Mouse (Mus musculus) limb, embryonic 11.5 days (tissue): ENCODE data around the gene Fam122c. TPM values are rescaled to one million over a fixed set of nuclear protein-coding genes. Genes with fewer than 3 reads are reported as not detected.

Source experiments
- ATAC-seq: fragments of 200-750 bp; cut with Nextera tagmentation; 2 replicates; pipeline ENCODE4 v1.8.0; 2017; ENCODE audit warnings: low read depth; ENCODE audit not compliant: insufficient number of reproducible peaks, low FRiP score, low TSS enrichment
- DNase-seq: peaks from one replicate; pipeline ENCODE4 v3.0.0-alpha.2; 2015; ENCODE audit warnings: low spot score
- H3K27ac ChIP-seq: fragments of 300-500 bp; sonication (generic); replicated peaks from 2 replicates; pipeline ENCODE4 v1.5.1; 2014; ENCODE audit warnings: low read depth, mild to moderate bottlenecking, low read length
- H3K27me3 ChIP-seq: fragments of 300-500 bp; sonication (generic); 2 replicates; pipeline ENCODE4 v1.6.1; 2014; ENCODE audit warnings: mild to moderate bottlenecking, low read length, mixed read lengths; ENCODE audit not compliant: control insufficient read depth, insufficient read depth
- H3K36me3 ChIP-seq: fragments of 300-500 bp; sonication (generic); 2 replicates; pipeline ENCODE4 v1.6.1; 2014; ENCODE audit warnings: mild to moderate bottlenecking, low read length, moderate library complexity, mixed read lengths; ENCODE audit not compliant: control insufficient read depth, insufficient read depth
- H3K4me1 ChIP-seq: fragments of 300-500 bp; sonication (generic); 2 replicates; pipeline ENCODE4 v1.6.1; 2014; ENCODE audit warnings: low read length, mixed read lengths; ENCODE audit not compliant: control insufficient read depth, insufficient read depth
- H3K4me2 ChIP-seq: fragments of 300-500 bp; sonication (generic); 2 replicates; pipeline ENCODE4 v1.6.1; 2014; ENCODE audit warnings: low read depth, mild to moderate bottlenecking, moderate library complexity; ENCODE audit not compliant: severe bottlenecking
- H3K4me3 ChIP-seq: fragments of 300-500 bp; sonication (generic); 2 replicates; pipeline ENCODE4 v1.5.1; 2014; ENCODE audit warnings: low read depth, low read length
- H3K9ac ChIP-seq: fragments of 300-500 bp; sonication (generic); 2 replicates; pipeline ENCODE4 v1.6.1; 2014; ENCODE audit warnings: mild to moderate bottlenecking, low read length
- H3K9me3 ChIP-seq: fragments of 300-500 bp; sonication (generic); 2 replicates; pipeline ENCODE4 v1.6.1; 2016; ENCODE audit warnings: low read length; ENCODE audit not compliant: control insufficient read depth
- WGBS: fragments of 180-500 bp; shearing (Covaris S2); extraction: QIAGEN DNeasy Blood & Tissue Kit; methylation state at CpG from one replicate; pipeline ENCODE4 v1.1.7; 2014; 5-methylcytosine and 5-hydroxymethylcytosine counted together
- polyA plus RNA-seq: library from polyadenylated mRNA; unstranded; fragments of >200 nt; fragmentation: Nextera tagmentation; extraction: Ambion mirVana; gene quantifications from 2 replicates; pipeline ENCODE4 v1.2.1, GENCODE M21; 2014

Gene Fam122c
- polyA plus RNA-seq, 1 experiment from 2014 or later: not detected

DNA sequence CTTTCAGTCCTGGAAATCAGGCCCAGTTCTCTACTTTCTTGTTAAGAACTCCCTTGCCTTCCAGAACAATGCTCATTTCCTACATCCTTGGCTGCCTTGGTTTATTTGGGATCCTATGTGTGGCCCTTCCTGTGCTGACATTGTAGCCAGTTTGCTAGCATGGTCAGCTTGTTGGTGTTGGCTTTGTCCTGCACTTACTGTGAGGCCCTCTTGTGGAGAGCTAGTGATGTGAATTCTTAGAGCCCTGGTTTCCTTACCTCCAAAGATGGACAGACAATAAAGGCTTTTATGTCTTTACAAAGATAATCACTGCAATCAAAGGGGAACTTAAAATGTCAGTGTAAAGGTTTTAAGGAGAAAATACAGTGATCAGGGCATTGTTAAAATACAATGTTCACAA is 64.1 kb downstream of the Fam122c start:
- Histone ChIP-seq H3K27ac (no peak overlapping the region), H3K4me1 (no peaks in the 10 kb centered on the region), H3K9ac (no peak overlapping the region), H3K9me3 (no peaks in the 10 kb centered on the region), H3K36me3 (no peaks in the 10 kb centered on the region), H3K27me3 (no peaks in the 10 kb centered on the region), H3K4me2 (no peak overlapping the region), H3K4me3 (no peak overlapping the region)
- no peak for ATAC-seq
- DNase-seq: no peak

DNA sequence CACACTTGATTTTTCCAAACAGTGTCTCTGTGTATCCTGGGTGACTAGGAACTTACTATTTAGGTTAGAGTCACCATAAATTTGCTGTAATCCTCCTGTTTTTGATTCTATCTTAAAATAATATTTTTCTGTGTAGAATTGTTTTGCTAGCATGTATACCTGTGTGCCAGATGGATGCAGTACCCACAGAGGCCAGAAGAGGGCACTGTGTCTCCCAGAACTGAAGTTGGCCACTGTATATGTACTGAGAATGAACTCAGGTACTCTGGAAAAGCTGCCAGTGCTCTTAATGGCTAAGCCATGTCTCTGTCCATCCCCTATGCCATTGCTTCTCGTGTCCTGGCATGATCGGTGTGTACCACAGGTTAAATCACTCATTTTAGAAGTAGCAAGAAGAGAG is 68.3 kb downstream of the Fam122c start:
- no peaks in the 10 kb centered on the region for H3K9me3 ChIP-seq
- no peak overlapping the region for H3K9ac ChIP-seq
- ATAC-seq (no peak), DNase-seq (peak; percentile 74)
- H3K36me3 ChIP-seq: no peaks in the 10 kb centered on the region
- no peak overlapping the region for H3K27ac ChIP-seq
- no peak overlapping the region for H3K4me2 ChIP-seq
- WGBS: 62% methylated on average over 2 of the region's 2 CpGs
- no peak overlapping the region for H3K4me3 ChIP-seq
- no peaks in the 10 kb centered on the region for H3K4me1 ChIP-seq
- no peaks in the 10 kb centered on the region for H3K27me3 ChIP-seq

DNA sequence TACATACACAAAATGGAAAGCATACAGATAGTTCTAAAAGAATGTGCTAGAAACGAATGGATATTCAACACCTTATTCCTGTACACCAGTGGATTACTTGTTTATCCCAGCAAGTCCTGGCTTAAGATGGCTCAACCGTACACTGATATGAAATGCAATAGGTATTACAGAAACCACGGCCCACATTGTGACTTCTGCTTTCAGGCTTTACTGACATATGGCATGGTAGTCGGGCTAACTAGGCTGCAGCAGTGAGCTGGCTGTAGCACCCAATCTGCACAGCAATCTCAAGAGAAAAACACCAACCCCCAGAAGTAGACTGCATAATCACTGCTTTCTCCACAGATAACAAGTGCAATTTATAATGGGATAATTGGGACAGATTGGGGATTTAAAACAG is 75.2 kb downstream of the Fam122c start:
- no peak overlapping the region for H3K9ac ChIP-seq
- ATAC-seq (no peak), DNase-seq (no peak)
- H3K4me3 ChIP-seq: no peak overlapping the region
- no peaks in the 10 kb centered on the region for H3K4me1 ChIP-seq
- no peak overlapping the region for H3K4me2 ChIP-seq
- no peak overlapping the region for H3K27ac ChIP-seq
- H3K9me3 ChIP-seq: no peaks in the 10 kb centered on the region
- 96% methylated on average over 4 of the region's 4 CpGs for WGBS
- H3K27me3 ChIP-seq: no peaks in the 10 kb centered on the region
- H3K36me3 ChIP-seq: no peaks in the 10 kb centered on the region

DNA sequence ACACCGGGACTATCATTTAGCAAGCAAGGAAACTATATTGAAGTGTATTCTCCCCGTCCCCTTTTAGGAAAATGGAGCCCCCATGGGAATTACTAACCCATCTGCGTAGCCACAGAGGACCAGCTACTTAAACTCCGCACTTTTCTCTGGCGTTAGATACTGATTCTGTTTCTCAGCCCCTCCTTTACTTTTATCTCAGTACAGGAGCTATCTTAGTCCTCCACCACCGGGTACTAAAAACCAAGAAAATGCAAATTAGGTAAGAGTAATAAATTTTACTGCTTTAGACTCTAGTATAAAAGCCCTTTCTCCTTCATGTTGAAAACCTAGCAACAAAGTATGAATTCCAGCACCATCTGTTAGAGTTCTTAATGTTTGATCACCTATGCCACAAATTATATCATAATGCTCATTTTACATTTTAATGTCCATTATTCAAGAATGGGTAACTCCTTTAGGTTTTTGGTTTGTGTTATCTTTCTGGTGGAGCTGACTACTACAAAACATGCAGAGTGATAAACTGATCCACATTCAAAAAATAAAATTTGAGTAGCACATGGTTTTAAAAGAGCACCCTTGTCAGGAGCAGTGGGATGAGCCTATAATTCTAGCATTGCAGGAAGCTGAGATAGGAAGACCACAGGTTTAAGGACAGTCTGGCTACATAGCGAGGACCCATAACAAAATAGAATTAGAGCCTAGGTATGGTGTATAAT is 91.6 kb downstream of the Fam122c start:
- no peaks in the 10 kb centered on the region for H3K27me3 ChIP-seq
- no peak overlapping the region for H3K27ac ChIP-seq
- no peak overlapping the region for H3K9ac ChIP-seq
- no peak overlapping the region for H3K4me2 ChIP-seq
- no peaks in the 10 kb centered on the region for H3K36me3 ChIP-seq
- no peak overlapping the region for H3K4me3 ChIP-seq
- H3K9me3 ChIP-seq: no peaks in the 10 kb centered on the region
- no peak for ATAC-seq
- DNase-seq: no peak
- no peaks in the 10 kb centered on the region for H3K4me1 ChIP-seq
- WGBS: 75% methylated on average over 7 of the region's 7 CpGs

DNA sequence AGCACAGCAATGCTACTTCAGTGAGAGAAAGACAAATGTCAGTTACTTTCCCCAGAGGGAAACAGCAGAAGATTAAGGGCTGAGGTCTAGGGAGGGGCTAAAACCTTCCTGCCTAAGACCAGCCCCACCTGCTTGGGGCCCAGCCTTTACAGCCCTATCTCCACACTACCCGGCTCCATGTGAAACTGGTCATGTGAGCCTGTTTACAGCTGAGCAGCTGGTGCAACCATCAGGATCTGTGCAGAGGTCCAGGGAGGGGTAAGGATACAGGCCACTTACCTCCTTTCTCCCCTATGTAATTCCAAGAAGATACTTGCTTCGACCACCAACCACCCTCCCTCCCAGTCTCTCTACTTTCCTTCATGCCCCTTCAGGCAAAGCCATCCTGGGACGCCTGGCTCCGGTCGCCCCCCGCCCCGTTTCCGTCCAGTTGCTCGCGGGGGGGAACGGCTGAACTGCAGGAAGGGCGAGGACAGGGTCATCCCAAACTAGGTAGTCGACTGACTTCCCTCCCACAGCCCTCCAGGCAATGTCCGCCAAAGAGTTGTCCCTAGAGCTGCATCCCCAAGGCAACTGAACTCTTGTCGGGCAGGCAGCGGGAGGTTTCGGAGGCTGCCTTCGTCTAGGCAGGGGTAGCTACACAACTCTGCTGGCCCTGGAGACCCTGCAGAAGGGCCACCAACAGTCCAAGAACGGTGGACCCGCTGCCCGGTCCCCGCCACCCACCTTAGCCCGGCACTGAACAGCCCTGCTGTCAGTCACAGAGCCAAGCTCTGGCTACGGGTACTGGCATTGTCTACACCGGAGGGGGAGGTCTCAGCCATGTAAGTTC is 96.5 kb downstream of the Fam122c start:
- Histone ChIP-seq H3K4me1 (no peaks in the 10 kb centered on the region), H3K9me3 (no peaks in the 10 kb centered on the region), H3K4me2 (peak overlapping the region; percentile 59), H3K27ac (peak overlapping the region; percentile 38; the same call in 1 of the 2 replicates), H3K4me3 (peak overlapping the region; percentile 53), H3K27me3 (no peaks in the 10 kb centered on the region), H3K9ac (peak overlapping the region; percentile 67), H3K36me3 (no peaks in the 10 kb centered on the region)
- WGBS: 16% methylated on average over 25 of the region's 25 CpGs
- ATAC-seq: peak; percentile 87
- peak; percentile 26 for DNase-seq

DNA sequence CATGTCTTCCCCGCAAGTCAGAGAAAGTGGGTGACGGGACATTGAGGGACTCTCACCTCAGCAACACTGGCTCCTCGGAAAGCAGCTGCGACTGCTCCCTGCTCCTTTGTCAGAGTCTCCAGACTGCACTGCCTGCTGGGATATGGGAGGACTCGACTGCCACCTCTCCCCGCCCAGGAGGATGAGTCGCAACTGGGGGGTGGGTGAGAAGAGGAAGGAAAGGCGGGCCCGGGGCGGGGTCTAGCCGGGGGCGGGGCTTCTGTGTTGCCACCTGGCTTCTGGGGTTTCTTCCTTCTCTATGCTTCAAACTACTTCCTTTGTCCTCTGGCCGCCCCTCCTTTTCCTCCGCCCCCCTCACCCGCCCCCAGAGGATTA is 97.1 kb downstream of the Fam122c start, which contains the start of gene Mospd1:
Gene Mospd1 (minus strand): TSS at position 137 of the 375 bp plus-strand sequence.
- Histone ChIP-seq H3K27ac (peak within 1 kb of the TSS; percentile 38; the same call in 1 of the 2 replicates), H3K27me3 (no peaks in the 10 kb centered on the region), H3K9me3 (no peaks in the 10 kb centered on the region), H3K9ac (peak within 1 kb of the TSS; percentile 67), H3K4me1 (no peaks in the 10 kb centered on the region), H3K36me3 (no peaks in the 10 kb centered on the region), H3K4me2 (peak within 1 kb of the TSS; percentile 59), H3K4me3 (peak within 1 kb of the TSS; percentile 53)
- DNase-seq (peak; percentile 86), ATAC-seq (peak; percentile 96)
- 13% methylated on average over 14 of the region's 15 CpGs for WGBS

Other genes starting within 250 kb of the Fam122c start
- gene Plac1, start 33.3 kb upstream of the Fam122c start, polyA plus RNA-seq: 5.8 and 9.8 TPM in 2 replicates
- gene Fam122b, start 3.6 kb upstream of the Fam122c start, polyA plus RNA-seq: 10.4 and 12.5 TPM in 2 replicates
- gene Mospd1, start 97.1 kb downstream of the Fam122c start, polyA plus RNA-seq: 41.8 and 44.1 TPM in 2 replicates
- not detected in 2 replicates for gene Etd, start 161.5 kb downstream of the Fam122c start, polyA plus RNA-seq